Mouse (Mus musculus): ENCODE measurements around the gene Taf5l.

GRCm38 (mm10) chr8:123966896-123967295 is 54.3 kb downstream of the Taf5l start:
- TF ChIP-seq POLR2AphosphoS2 (IDR thresholded peaks at IDR 0.05; ENCODE audit: low read length) (no peak), POLR2AphosphoS5 (IDR thresholded peaks at IDR 0.05; ENCODE audit: borderline replicate concordance, low read depth, low read length) (no peak), RCOR1 (IDR thresholded peaks at IDR 0.05; ENCODE audit: low read depth, low read length) (no peak)
